Mouse (Mus musculus) MEL (cell line): Measurements from ENCODE around the gene Marc2. TPM values are rescaled to one million over a fixed set of nuclear protein-coding genes. Genes with fewer than 3 reads are reported as not detected.

ENCODE experiments used
- DNase-seq: peaks from one replicate; pipeline ENCODE4 v3.0.0; 2011; ENCODE audit warnings: low read depth, low spot score
- H3K27ac ChIP-seq: 2 replicates; pipeline ENCODE4 v1.5.1; 2012; ENCODE audit warnings: low read depth, mild to moderate bottlenecking, control low read depth, low read length, moderate library complexity; ENCODE audit not compliant: control insufficient read depth
- H3K27me3 ChIP-seq, 2 experiments: fragments of 150-350 bp in 1 of 2; sonication (generic) in 1 of 2; 2 replicates each; pipeline ENCODE4 v1.6.1; 2012; ENCODE audit warnings: low read length in 2 of 2, mild to moderate bottlenecking in 2 of 2, improper control_type of control experiment in 1 of 2, moderate library complexity in 1 of 2; ENCODE audit not compliant: insufficient read depth in 2 of 2, control insufficient read depth in 1 of 2
- H3K36me3 ChIP-seq, 2 experiments: 2 replicates each; pipeline ENCODE4 v1.6.1; 2012 to 2014; ENCODE audit warnings: low read length in 2 of 2, improper control_type of control experiment in 1 of 2, inconsistent platforms in 1 of 2, mild to moderate bottlenecking in 1 of 2; ENCODE audit not compliant: insufficient read depth in 2 of 2, control insufficient read depth in 1 of 2
- H3K4me1 ChIP-seq, 2 experiments: fragments of 150-350 bp in 1 of 2; sonication (generic) in 1 of 2; 2 replicates each; pipeline ENCODE4 v1.6.1; 2012; ENCODE audit warnings: low read length in 2 of 2, improper control_type of control experiment in 1 of 2, mild to moderate bottlenecking in 1 of 2; ENCODE audit not compliant: insufficient read depth in 2 of 2, control insufficient read depth in 1 of 2
- H3K4me3 ChIP-seq, 2 experiments: fragments of 150-350 bp in 1 of 2; sonication (generic) in 1 of 2; 2 replicates each; pipeline ENCODE4 v1.5.1; 2012; ENCODE audit warnings: low read depth in 2 of 2, low read length in 2 of 2, mild to moderate bottlenecking in 2 of 2, moderate library complexity in 2 of 2, control low read depth in 1 of 2, improper control_type of control experiment in 1 of 2; ENCODE audit not compliant: control insufficient read depth in 1 of 2, insufficient read depth in 1 of 2
- H3K79me2 ChIP-seq: 2 replicates; pipeline ENCODE4 v1.6.1; 2012; ENCODE audit warnings: mild to moderate bottlenecking, low read length, moderate library complexity; ENCODE audit not compliant: control insufficient read depth, poor library complexity, insufficient read depth
- H3K9ac ChIP-seq: 2 replicates; pipeline ENCODE4 v1.6.1; 2012; ENCODE audit warnings: low read depth, mild to moderate bottlenecking, control low read depth, low read length, moderate library complexity; ENCODE audit not compliant: control insufficient read depth, poor library complexity, severe bottlenecking
- H3K9me3 ChIP-seq: fragments of 150-350 bp; sonication (generic); replicated peaks from 2 replicates; pipeline ENCODE4 v1.6.1; 2012; ENCODE audit warnings: mild to moderate bottlenecking, low read length, improper control_type of control experiment, moderate library complexity; ENCODE audit not compliant: insufficient read depth
- CHD1 ChIP-seq: IDR thresholded peaks from 2 replicates; pipeline ENCODE4 v1.6.1; 2012; ENCODE audit warnings: low read depth, mild to moderate bottlenecking, inconsistent platforms, low read length, improper control_type of control experiment
- CTCF ChIP-seq, 3 experiments: IDR thresholded peaks in 2 of 3; conservative IDR thresholded peaks in 1 of 3; 2 replicates each; pipeline ENCODE4 v1.5.1; 2011 to 2012; ENCODE audit warnings: low read length in 3 of 3, low read depth in 2 of 3, mild to moderate bottlenecking in 2 of 3, improper control_type of control experiment in 1 of 3, inconsistent platforms in 1 of 3, mixed read lengths in 1 of 3, moderate library complexity in 1 of 3; ENCODE audit not compliant: control insufficient read depth in 1 of 3, insufficient read depth in 1 of 3, poor library complexity in 1 of 3, severe bottlenecking in 1 of 3
- ELF1 ChIP-seq: IDR thresholded peaks from 2 replicates; pipeline ENCODE4 v1.6.1; 2014; ENCODE audit warnings: low read depth, mild to moderate bottlenecking, inconsistent platforms, low read length, improper control_type of control experiment, moderate library complexity
- HCFC1 ChIP-seq: IDR thresholded peaks from 2 replicates; pipeline ENCODE4 v1.6.1; 2012; ENCODE audit warnings: low read depth, mild to moderate bottlenecking, inconsistent platforms, low read length, improper control_type of control experiment, moderate library complexity
- JUND ChIP-seq: IDR thresholded peaks from 2 replicates; pipeline ENCODE4 v1.6.1; 2011; ENCODE audit warnings: low read depth, mild to moderate bottlenecking, improper control_type of control experiment, low read length
- KAT2A ChIP-seq: conservative IDR thresholded peaks from 2 replicates; pipeline ENCODE4 v1.6.1; 2012; ENCODE audit warnings: low read depth, low read length, improper control_type of control experiment, inconsistent platforms
- MAX ChIP-seq: IDR thresholded peaks from 2 replicates; pipeline ENCODE4 v1.6.1; 2011; ENCODE audit warnings: low read length, improper control_type of control experiment
- MAZ ChIP-seq: IDR thresholded peaks from 2 replicates; pipeline ENCODE4 v1.6.1; 2012; ENCODE audit warnings: low read depth, mild to moderate bottlenecking, inconsistent platforms, low read length, improper control_type of control experiment
- MYC ChIP-seq: IDR thresholded peaks from 2 replicates; pipeline ENCODE4 v1.6.1; 2011; ENCODE audit warnings: low read depth, mild to moderate bottlenecking, low read length, improper control_type of control experiment, moderate library complexity
- NRF1 ChIP-seq: IDR thresholded peaks from 2 replicates; pipeline ENCODE4 v1.6.1; 2014; ENCODE audit warnings: low read depth, mild to moderate bottlenecking, inconsistent platforms, low read length, improper control_type of control experiment, moderate library complexity; ENCODE audit not compliant: poor library complexity, insufficient read depth, severe bottlenecking
- POLR2AphosphoS5 ChIP-seq: IDR thresholded peaks from 2 replicates; pipeline ENCODE4 v1.6.1; 2012; ENCODE audit warnings: low read depth, borderline replicate concordance, mild to moderate bottlenecking, inconsistent platforms, low read length, moderate library complexity, mixed read lengths
- RAD21 ChIP-seq: IDR thresholded peaks from 2 replicates; pipeline ENCODE4 v1.6.1; 2011; ENCODE audit warnings: mild to moderate bottlenecking, low read depth, low read length, improper control_type of control experiment
- SMC3 ChIP-seq: IDR thresholded peaks from 2 replicates; pipeline ENCODE4 v1.6.1; 2011; ENCODE audit warnings: low read depth, low read length, improper control_type of control experiment
- TAL1 ChIP-seq: IDR thresholded peaks from 2 replicates; pipeline ENCODE4 v1.6.1; 2012; ENCODE audit warnings: mild to moderate bottlenecking, inconsistent platforms, low read length, moderate library complexity, mixed read lengths
- TBP ChIP-seq: IDR thresholded peaks from 2 replicates; pipeline ENCODE4 v1.8.0; 2011; ENCODE audit warnings: low read depth, low read length, improper control_type of control experiment
- TCF12 ChIP-seq: IDR thresholded peaks from 2 replicates; pipeline ENCODE4 v1.6.1; 2014; ENCODE audit warnings: low read depth, mild to moderate bottlenecking, inconsistent platforms, low read length, improper control_type of control experiment, moderate library complexity
- USF2 ChIP-seq, 2 experiments: IDR thresholded peaks; 2 replicates each; pipeline ENCODE4 v1.6.1; 2011 to 2012; ENCODE audit warnings: improper control_type of control experiment in 2 of 2, low read length in 2 of 2, borderline replicate concordance in 1 of 2, inconsistent platforms in 1 of 2, low read depth in 1 of 2, mild to moderate bottlenecking in 1 of 2; ENCODE audit not compliant: insufficient read depth in 1 of 2
- ZC3H11A ChIP-seq: IDR thresholded peaks from 2 replicates; pipeline ENCODE4 v1.6.1; 2012; ENCODE audit warnings: low read depth, mild to moderate bottlenecking, inconsistent platforms, low read length, improper control_type of control experiment
- ZNF384 ChIP-seq: IDR thresholded peaks from 2 replicates; pipeline ENCODE4 v1.6.1; 2012; ENCODE audit warnings: low read depth, mild to moderate bottlenecking, inconsistent platforms, low read length, improper control_type of control experiment
- polyA plus RNA-seq, 2 experiments: library from polyadenylated mRNA; stranded (reverse) in 1 of 2; unstranded in 1 of 2; fragments of >175 nt in 1 of 2; fragments of >200 nt in 1 of 2; gene quantifications; 2 replicates each; pipeline versions ENCODE4 v1.2.1 to v1.2.4; 2012; ENCODE audit warnings: low replicate concordance in 2 of 2, low read depth in 1 of 2; ENCODE audit not compliant: insufficient read length in 2 of 2, insufficient read depth in 1 of 2, missing spikeins in 1 of 2
- total RNA-seq: library from RNA; depleted of rRNA; stranded (reverse); fragments of 300-350 nt; gene quantifications from 2 replicates; pipeline ENCODE4 v1.2.3, GENCODE M21; 2012

Gene Marc2
- total and polyA plus RNA-seq, 3 experiments, result 99.4 to 281 TPM; not detected in 1

DNA sequence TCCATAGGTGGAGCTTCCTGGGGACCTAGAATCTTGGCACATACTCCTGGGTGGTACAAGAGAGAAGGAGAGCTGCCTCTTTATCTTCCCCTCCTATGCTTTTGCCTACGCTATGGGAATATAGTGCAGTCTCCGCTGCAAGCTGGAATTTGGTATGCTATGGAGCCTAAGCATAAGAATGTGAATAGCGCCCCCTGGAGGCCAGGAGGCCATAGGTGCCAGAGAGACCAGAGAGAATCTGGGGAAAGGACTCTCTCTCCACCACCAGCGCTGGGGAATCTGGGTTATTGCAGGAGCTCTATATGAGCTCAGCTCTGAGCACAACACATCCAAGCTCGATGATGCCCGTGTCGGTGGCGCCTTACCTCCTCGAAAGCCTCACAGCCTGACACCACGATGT, 14.0 kb downstream of the Marc2 start:
- DNase-seq, result peak; percentile 34
- H3K27ac ChIP-seq, result no peak overlapping the region
- H3K9me3 ChIP-seq, result no peaks in the 10 kb centered on the region
- no peak overlapping the region for H3K9ac ChIP-seq
- H3K79me2 ChIP-seq, result no peaks in the 10 kb centered on the region
- no peaks in the 10 kb centered on the region for H3K4me1 ChIP-seq
- H3K27me3 ChIP-seq, result no peaks in the 10 kb centered on the region
- TF ChIP-seq CTCF (IDR thresholded peaks at IDR 0.05 in 2 of 3, conservative IDR thresholded peaks at IDR 0.05 in 1 of 3; ENCODE audit: control insufficient read depth in 1 of 3, insufficient read depth in 1 of 3, low read depth in 2 of 3, low read length in 3 of 3, poor library complexity in 1 of 3, severe bottlenecking in 1 of 3), result peak; percentile 58 to 66 (median 65)
- TF ChIP-seq KAT2A, result no peak
- no peak for TF ChIP-seq CHD1
- TF ChIP-seq MAZ, result no peak
- TF ChIP-seq USF2 (IDR thresholded peaks at IDR 0.05; ENCODE audit: borderline replicate concordance in 1 of 2, insufficient read depth in 1 of 2, low read depth in 1 of 2, low read length in 2 of 2), result no peak
- peaks cover 0 to 12% of the 10 kb centered on the region in 2 experiments; a peak in 2 of 4 replicates for H3K36me3 ChIP-seq
- no peak overlapping the region for H3K4me3 ChIP-seq

DNA sequence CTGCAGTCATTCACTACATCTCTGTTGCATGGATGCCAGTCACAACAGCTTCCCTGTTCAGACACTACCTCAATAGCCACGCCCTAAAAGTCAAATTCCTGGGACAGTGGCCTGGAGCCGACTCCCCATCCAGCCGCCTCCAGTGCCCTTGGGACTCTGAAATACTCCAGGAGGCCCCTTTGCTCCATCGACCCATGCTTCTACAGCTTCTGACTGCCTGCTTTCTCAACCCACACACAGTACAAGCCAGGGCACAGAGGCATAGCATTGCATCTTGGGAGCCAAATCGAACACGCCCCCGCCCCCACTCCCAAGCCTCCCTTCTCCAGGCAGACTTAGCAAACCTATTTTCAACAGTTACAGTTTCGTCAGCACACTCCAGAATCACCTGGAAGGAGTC, 16.4 kb downstream of the Marc2 start:
- Histone ChIP-seq H3K27me3 (no peaks in the 10 kb centered on the region), H3K36me3 (peaks cover 0 to 9% of the 10 kb centered on the region in 2 experiments; a peak in 2 of 4 replicates), H3K4me1 (no peaks in the 10 kb centered on the region), H3K79me2 (no peaks in the 10 kb centered on the region), H3K4me3 (no peak overlapping the region), H3K9me3 (no peaks in the 10 kb centered on the region), H3K9ac (no peak overlapping the region), H3K27ac (no peak overlapping the region)
- no peak for DNase-seq
- no peak for TF ChIP-seq JUND
- no peak for TF ChIP-seq TAL1
- no peak for TF ChIP-seq NRF1
- TF ChIP-seq ZNF384, result no peak
- no peak for TF ChIP-seq HCFC1
- TF ChIP-seq TBP, result no peak
- TF ChIP-seq TCF12, result no peak
- no peak for TF ChIP-seq RAD21
- TF ChIP-seq SMC3, result no peak
- TF ChIP-seq POLR2AphosphoS5, result no peak
- no peak for TF ChIP-seq MYC
- TF ChIP-seq CHD1, result no peak
- TF ChIP-seq ZC3H11A, result no peak
- no peak for TF ChIP-seq MAX
- TF ChIP-seq ELF1, result no peak
